Mouse (Mus musculus): ENCODE measurements around the gene Krt18. TPM values are rescaled to one million over a fixed set of nuclear protein-coding genes. Genes with fewer than 3 reads are reported as not detected.
"Not testable (repeated sequence)": the region's sequence is repeated elsewhere in the genome, so short reads cannot be mapped to it uniquely, and the experiment has no call there.

The Krt18 gene
- polyA plus RNA-seq (2021) = 24.8 TPM

GRCm38 (mm10) chr15:102028040-102028439, at the start of gene Krt18:
Gene Krt18 (plus strand): TSS chr15:102028180.
- DNase-seq (ENCODE audit: low read depth, low spot score) = no peak
- ChIA-PET POLR2A (no interaction called here), CTCF (no interaction called here)
- in situ Hi-C loops (cut with MboI; ENCODE audit: low pct_unique_long_range_greater_than_20kb) = no loop called here
- TF ChIP-seq CTCF (IDR thresholded peaks at IDR 0.05) = no peak
- no peaks in the 10 kb centered on the region for H3K27me3 ChIP-seq
- ATAC-seq = no peak

GRCm38 (mm10) chr15:101980849-101981248, 47.1 kb upstream of the Krt18 start:
- ATAC-seq = no peak
- CTCF ChIA-PET = no interaction called here
- in situ Hi-C loops (cut with MboI; ENCODE audit: low pct_unique_long_range_greater_than_20kb) = loop anchor here (5.0 kb wide), 1 partner anchor 644 kb away; no protein-coding TSS in a partner anchor
- no peak for DNase-seq (ENCODE audit: low read depth, low spot score)
- POLR2A ChIA-PET = no interaction called here
- no peak for TF ChIP-seq CTCF (IDR thresholded peaks at IDR 0.05)
- no peaks in the 10 kb centered on the region for H3K27me3 ChIP-seq

GRCm38 (mm10) chr15:101983315-101983948, 44.5 kb upstream of the Krt18 start:
- in situ Hi-C loops (cut with MboI; ENCODE audit: low pct_unique_long_range_greater_than_20kb) = loop anchor here (5.0 kb wide), 1 partner anchor 646 kb away; no protein-coding TSS in a partner anchor
- no peak for TF ChIP-seq CTCF (IDR thresholded peaks at IDR 0.05)
- no peak for DNase-seq (ENCODE audit: low read depth, low spot score)
- ChIA-PET CTCF (interaction anchor here (0.7 to 3.1 kb wide), 26 partner anchors 8 to 741 kb away, joined by 3 to 27 read pairs (median 6); partner anchors contain the start of gene Krt8), POLR2A (no interaction called here)
- no peak for ATAC-seq
- H3K27me3 ChIP-seq = no peaks in the 10 kb centered on the region

- DNase-seq (ENCODE audit: low read depth, low spot score) (peak; percentile 77), ATAC-seq (peak; percentile 82)
- in situ Hi-C loops (cut with MboI; ENCODE audit: low pct_unique_long_range_greater_than_20kb) = loop anchor here (5.0 kb wide), 1 partner anchor 647 kb away; no protein-coding TSS in a partner anchor
- ChIA-PET CTCF (interaction anchor here (0.7 to 3.1 kb wide), 42 partner anchors 9 to 786 kb away, joined by 3 to 27 read pairs (median 4); partner anchors contain the start of genes Krt8 and Tns2), POLR2A (no interaction called here)
- peak; percentile 76 for TF ChIP-seq CTCF (IDR thresholded peaks at IDR 0.05)
- H3K27me3 ChIP-seq = no peaks in the 10 kb centered on the region
These were observed 43.9 kb upstream of the Krt18 start for GRCm38 (mm10) chr15:101983949-101984601.

- CTCF ChIA-PET = interaction anchor here (0.6 to 3.1 kb wide), 39 partner anchors 8 to 787 kb away, joined by 3 to 27 read pairs (median 4); partner anchors contain the start of gene Krt8
- TF ChIP-seq CTCF (IDR thresholded peaks at IDR 0.05) = no peak
- ATAC-seq = no peak
- no peak for DNase-seq (ENCODE audit: low read depth, low spot score)
- POLR2A ChIA-PET = interaction anchor here (0.7 kb wide), 1 partner anchor 11 kb away, joined by 3 read pairs; no protein-coding TSS in a partner anchor
- H3K27me3 ChIP-seq = no peaks in the 10 kb centered on the region
- in situ Hi-C loops (cut with MboI; ENCODE audit: low pct_unique_long_range_greater_than_20kb) = loop anchor here (5.0 kb wide), 1 partner anchor 647 kb away; no protein-coding TSS in a partner anchor
These were observed 43.2 kb upstream of the Krt18 start for GRCm38 (mm10) chr15:101984746-101985145.

- TF ChIP-seq CTCF (IDR thresholded peaks at IDR 0.05) = peak; percentile 97
- ATAC-seq (no peak), DNase-seq (ENCODE audit: low read depth, low spot score) (peak; percentile 24)
- POLR2A ChIA-PET = interaction anchor here (1.1 kb wide), 1 partner anchor 77 kb away, joined by 3 read pairs; no protein-coding TSS in a partner anchor
- CTCF ChIA-PET = interaction anchor here (0.7 to 3.1 kb wide), 7 partner anchors 16 to 119 kb away, joined by 3 to 25 read pairs (median 5); partner anchors contain the start of gene Krt8
- no peaks in the 10 kb centered on the region for H3K27me3 ChIP-seq
- in situ Hi-C loops (cut with MboI; ENCODE audit: low pct_unique_long_range_greater_than_20kb) = no loop called here
These were observed 39.9 kb upstream of the Krt18 start for GRCm38 (mm10) chr15:101988119-101988518.

GRCm38 (mm10) chr15:101988714-101989113, 39.3 kb upstream of the Krt18 start:
- in situ Hi-C loops (cut with MboI; ENCODE audit: low pct_unique_long_range_greater_than_20kb) = no loop called here
- POLR2A ChIA-PET = interaction anchor here (1.1 kb wide), 1 partner anchor 76 kb away, joined by 3 read pairs; no protein-coding TSS in a partner anchor
- no peak for DNase-seq (ENCODE audit: low read depth, low spot score)
- TF ChIP-seq CTCF (IDR thresholded peaks at IDR 0.05) = no peak
- CTCF ChIA-PET = interaction anchor here (0.7 to 3.1 kb wide), 8 partner anchors 15 to 119 kb away, joined by 3 to 25 read pairs (median 4); partner anchors contain the start of gene Krt8
- no peaks in the 10 kb centered on the region for H3K27me3 ChIP-seq
- ATAC-seq = no peak

GRCm38 (mm10) chr15:101990946-101991345, 37.0 kb upstream of the Krt18 start:
- no peak for ATAC-seq
- TF ChIP-seq CTCF (IDR thresholded peaks at IDR 0.05) = no peak
- no peaks in the 10 kb centered on the region for H3K27me3 ChIP-seq
- no peak for DNase-seq (ENCODE audit: low read depth, low spot score)
- in situ Hi-C loops (cut with MboI; ENCODE audit: low pct_unique_long_range_greater_than_20kb) = loop anchor here (5.0 kb wide), 1 partner anchor 71 kb away; no protein-coding TSS in a partner anchor
- ChIA-PET POLR2A (no interaction called here), CTCF (interaction anchor here (2.9 to 3.1 kb wide), 2 partner anchors 14 to 75 kb away, joined by 6 to 25 read pairs; no protein-coding TSS in a partner anchor)

- TF ChIP-seq CTCF (IDR thresholded peaks at IDR 0.05) = no peak
- POLR2A ChIA-PET = no interaction called here
- in situ Hi-C loops (cut with MboI; ENCODE audit: low pct_unique_long_range_greater_than_20kb) = loop anchor here (5.0 kb wide), 1 partner anchor 68 kb away; no protein-coding TSS in a partner anchor
- DNase-seq (ENCODE audit: low read depth, low spot score) (no peak), ATAC-seq (no peak)
- H3K27me3 ChIP-seq = no peaks in the 10 kb centered on the region
- CTCF ChIA-PET = interaction anchor here (1.1 to 2.4 kb wide), 5 partner anchors 10 to 115 kb away, joined by 3 to 9 read pairs (median 5); no protein-coding TSS in a partner anchor
These were observed 33.6 kb upstream of the Krt18 start for GRCm38 (mm10) chr15:101994365-101994764.

- in situ Hi-C loops (cut with MboI; ENCODE audit: low pct_unique_long_range_greater_than_20kb) = no loop called here
- no peak for TF ChIP-seq CTCF (IDR thresholded peaks at IDR 0.05)
- ChIA-PET CTCF (interaction anchor here (1.0 to 3.2 kb wide), 4 partner anchors 11 to 74 kb away, joined by 3 to 11 read pairs (median 3); no protein-coding TSS in a partner anchor), POLR2A (interaction anchor here (0.6 kb wide), 1 partner anchor 10 kb away, joined by 3 read pairs; no protein-coding TSS in a partner anchor)
- ATAC-seq (no peak), DNase-seq (ENCODE audit: low read depth, low spot score) (no peak)
- no peaks in the 10 kb centered on the region for H3K27me3 ChIP-seq
These were observed 32.3 kb upstream of the Krt18 start for GRCm38 (mm10) chr15:101995484-101996236.

- in situ Hi-C loops (cut with MboI; ENCODE audit: low pct_unique_long_range_greater_than_20kb); H3K27me3 ChIP-seq; ATAC-seq; DNase-seq (ENCODE audit: low read depth, low spot score): not testable (repeated sequence)
- ChIA-PET CTCF (interaction anchor here (1.1 to 3.2 kb wide), 2 partner anchors 59 to 69 kb away, joined by 3 to 11 read pairs; no protein-coding TSS in a partner anchor), POLR2A (interaction anchor here (0.6 kb wide), 2 partner anchors 145 to 727 kb away, joined by 4 to 5 read pairs; no protein-coding TSS in a partner anchor)
These were observed 31.4 kb upstream of the Krt18 start for GRCm38 (mm10) chr15:101996450-101997078.
